Mouse (Mus musculus) heart, postnatal 36 days (tissue): ENCODE measurements at regions not wholly inside any gene's neighbourhood (a gene's known extent, or its start where the extent isn't known, plus 50 kb on each side); places are given as distances from the start of the nearest gene placed in this dataset.

Source experiments
- DNase-seq, 2 experiments: peaks; one replicate each; pipeline ENCODE4 v3.0.0; 2021 to 2022
- intact Hi-C: fragments of 180-260 bp; cut with DNase I; formaldehyde crosslinking; loops from one replicate; pipeline ENCODE4 v1.15.1; 2025

DNA sequence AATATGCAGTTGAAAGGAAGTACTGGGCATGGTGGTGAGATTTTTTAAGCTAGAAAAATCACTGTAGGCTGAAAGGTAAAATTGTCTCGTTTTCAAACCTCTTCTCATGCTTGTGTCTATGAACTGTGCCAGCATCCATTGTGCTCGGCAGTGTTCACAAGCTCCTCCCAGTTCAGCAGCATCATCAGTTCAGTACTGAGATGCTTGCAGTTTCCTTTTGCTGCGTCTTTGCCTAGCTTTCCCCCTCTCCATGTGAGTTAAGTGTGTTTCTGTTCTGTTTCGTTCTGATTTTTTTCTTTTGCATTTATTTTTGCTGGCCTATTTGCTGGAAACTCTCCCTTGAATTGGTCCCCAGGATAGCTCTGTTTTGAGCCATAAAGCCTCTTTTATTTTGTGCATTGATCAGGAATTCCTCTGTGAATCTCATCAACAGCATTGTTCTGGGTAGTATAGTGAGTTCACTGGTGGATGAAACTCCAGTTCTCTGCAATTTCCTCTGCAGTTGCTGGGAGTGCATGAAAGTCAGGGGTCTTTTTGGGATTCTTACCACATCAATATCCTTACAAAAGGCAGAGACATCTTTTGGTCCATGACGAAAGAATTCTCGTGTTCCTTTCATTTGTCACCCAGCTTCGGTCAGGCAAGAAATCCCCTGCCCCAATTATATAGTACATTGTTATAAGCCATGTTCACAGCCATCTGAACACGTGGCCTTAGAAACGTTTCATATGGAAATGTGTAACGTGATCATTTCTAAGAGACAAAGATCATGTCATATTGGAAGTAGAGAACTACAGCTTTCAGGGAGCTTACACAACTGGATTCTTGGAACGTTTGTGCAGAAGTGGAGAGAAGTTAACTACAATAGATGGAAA is 326.2 kb upstream of the Frg1 start:
- no peak for DNase-seq
- intact Hi-C loops: no loop called here

DNA sequence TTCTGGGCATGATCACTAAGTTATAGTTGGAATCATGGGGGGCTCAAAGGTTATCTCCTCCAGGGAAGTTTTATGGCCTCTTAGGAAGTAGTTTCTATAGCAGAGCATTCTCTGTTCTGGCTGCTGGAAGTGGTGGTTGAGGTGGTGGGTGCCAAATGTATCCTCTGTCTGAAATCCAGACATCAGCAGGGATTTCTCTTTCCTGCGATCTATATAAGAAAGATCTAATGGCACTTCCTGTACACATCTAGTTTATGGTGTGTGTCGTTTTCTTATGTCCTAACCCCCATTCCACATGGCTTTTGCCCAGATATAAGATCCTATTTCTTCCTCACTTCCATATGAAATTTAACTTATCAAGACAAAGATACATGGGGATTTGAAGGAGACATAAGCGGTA is 300.1 kb upstream of the Frg1 start:
- intact Hi-C loops: no loop called here
- DNase-seq: no peak

DNA sequence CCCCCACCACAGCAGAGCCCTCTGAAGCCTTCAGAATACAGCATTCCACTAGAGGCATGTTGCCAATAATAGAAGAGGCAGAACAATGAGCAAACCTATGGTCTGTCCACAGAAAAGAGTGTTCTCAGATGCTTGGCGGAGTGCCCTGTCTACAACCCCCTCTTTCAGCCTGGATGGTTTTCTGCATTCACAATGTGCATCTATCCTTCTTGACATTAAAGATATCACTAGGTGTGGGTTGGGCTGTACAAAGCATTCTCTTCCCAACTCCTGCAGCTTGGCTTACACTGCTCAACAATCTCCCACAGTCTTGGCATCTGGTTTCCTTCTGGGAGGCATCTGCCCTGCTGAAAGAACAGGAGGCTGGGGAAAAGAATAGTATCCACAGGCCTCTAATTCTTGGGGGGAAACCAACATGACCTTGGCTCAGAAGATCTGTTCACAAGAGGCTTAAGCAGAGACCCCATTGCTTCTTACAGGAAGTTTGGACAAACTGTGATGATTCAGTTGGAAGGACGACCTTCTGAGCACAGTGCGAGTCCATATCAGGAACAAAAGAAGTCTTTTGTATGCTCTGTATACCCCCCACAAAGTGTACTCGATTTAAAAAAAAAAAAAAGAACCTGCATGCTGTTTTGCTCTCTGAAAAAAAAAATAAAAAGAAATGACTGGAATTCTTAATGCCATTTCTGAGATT is 296.9 kb upstream of the Frg1 start:
- DNase-seq: no peak
- intact Hi-C loops: no loop called here

DNA sequence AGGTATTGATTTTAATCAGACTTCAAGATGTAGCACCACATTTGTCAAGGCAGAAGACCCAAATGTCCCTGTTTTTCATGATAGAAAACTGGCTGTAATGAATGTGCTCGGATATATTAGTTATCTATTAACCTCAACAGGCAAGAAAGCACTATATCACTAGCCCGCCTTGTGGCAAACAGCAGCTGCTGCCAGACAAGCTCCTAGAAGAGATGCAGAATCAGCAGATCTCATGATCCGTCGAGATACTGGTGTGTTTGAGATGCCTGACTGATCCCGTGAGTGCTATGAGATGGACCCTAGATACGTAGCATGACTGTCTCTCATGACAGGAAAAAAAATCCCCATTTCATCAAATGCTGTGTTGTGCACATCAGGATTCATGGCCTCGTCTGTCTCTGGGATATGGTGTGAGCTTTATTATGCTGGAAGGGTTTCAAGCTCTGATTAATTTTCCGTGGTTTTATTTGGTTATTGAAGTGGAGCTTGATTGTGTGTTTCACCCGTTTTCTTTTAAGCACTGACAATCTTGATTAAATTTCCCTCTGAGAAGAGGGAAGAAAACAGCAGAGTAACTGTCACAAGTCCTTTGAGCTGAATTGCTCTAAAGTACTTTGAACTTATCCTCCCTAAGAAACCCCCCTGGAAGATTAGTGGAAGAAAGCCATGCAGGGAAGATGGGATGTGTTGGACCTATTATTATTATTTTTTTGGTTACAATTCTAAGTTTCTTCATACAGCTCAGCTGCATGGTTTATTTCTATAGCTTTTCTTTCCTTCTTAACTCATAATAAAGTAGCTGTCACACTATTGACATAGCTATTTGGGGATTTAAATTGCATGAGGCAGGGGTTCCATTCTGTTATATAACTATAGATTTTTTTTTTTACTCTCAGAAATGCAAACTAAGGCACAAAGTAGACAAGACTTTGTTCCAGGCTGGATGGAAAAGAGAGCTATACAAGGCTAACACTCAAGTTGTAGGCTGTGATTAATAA is 287.4 kb upstream of the Frg1 start:
- no peak for DNase-seq
- intact Hi-C loops: no loop called here
